Mouse (Mus musculus) embryonic facial prominence, embryonic 14.5 days (tissue): ENCODE results near the gene Tank. TPM values are rescaled to one million over a fixed set of nuclear protein-coding genes. Genes with fewer than 3 reads are reported as not detected.

Experiments used
- ATAC-seq: fragments of 200-750 bp; cut with Nextera tagmentation; 2 replicates; pipeline ENCODE4 v1.8.0; 2017; ENCODE audit warnings: low read depth, moderate number of reproducible peaks, moderate TSS enrichment
- DNase-seq: peaks from one replicate; pipeline ENCODE4 v3.0.0-alpha.2; 2015; ENCODE audit warnings: low spot score
- H3K27ac ChIP-seq: fragments of 300-500 bp; sonication (generic); replicated peaks from 2 replicates; pipeline ENCODE4 v1.5.1; 2014; ENCODE audit warnings: low read depth, mild to moderate bottlenecking, low read length, moderate library complexity
- H3K27me3 ChIP-seq: fragments of 300-500 bp; sonication (generic); replicated peaks from 2 replicates; pipeline ENCODE4 v1.6.1; 2014; ENCODE audit warnings: low read length; ENCODE audit not compliant: control insufficient read depth, insufficient read depth
- H3K36me3 ChIP-seq: fragments of 300-500 bp; sonication (generic); 2 replicates; pipeline ENCODE4 v1.6.1; 2014; ENCODE audit warnings: low read length, mixed read lengths; ENCODE audit not compliant: control insufficient read depth, insufficient read depth
- H3K4me1 ChIP-seq: fragments of 300-500 bp; sonication (generic); 2 replicates; pipeline ENCODE4 v1.6.1; 2014; ENCODE audit warnings: antibody characterized with exemption, low read length; ENCODE audit not compliant: control insufficient read depth, insufficient read depth
- H3K4me2 ChIP-seq: fragments of 300-500 bp; sonication (generic); 2 replicates; pipeline ENCODE4 v1.6.1; 2014; ENCODE audit warnings: low read depth, mild to moderate bottlenecking, low read length, moderate library complexity, mixed read lengths
- H3K4me3 ChIP-seq: fragments of 300-500 bp; sonication (generic); 2 replicates; pipeline ENCODE4 v1.5.1; 2014; ENCODE audit warnings: low read depth, mild to moderate bottlenecking, low read length
- H3K9ac ChIP-seq: fragments of 300-500 bp; sonication (generic); 2 replicates; pipeline ENCODE4 v1.6.1; 2014; ENCODE audit warnings: low read depth, mild to moderate bottlenecking, low read length, moderate library complexity, mixed read lengths
- H3K9me3 ChIP-seq: fragments of 300-500 bp; sonication (generic); 2 replicates; pipeline ENCODE4 v1.6.1; 2016; ENCODE audit warnings: low read length; ENCODE audit not compliant: control insufficient read depth
- WGBS: fragments of 180-500 bp; shearing (Covaris S2); extraction: QIAGEN DNeasy Blood & Tissue Kit; methylation state at CpG from one replicate; pipeline ENCODE4 v1.1.7; 2014; 5-methylcytosine and 5-hydroxymethylcytosine counted together
- polyA plus RNA-seq: library from polyadenylated mRNA; unstranded; fragments of >200 nt; fragmentation: Nextera tagmentation; extraction: Ambion mirVana; gene quantifications from 2 replicates; pipeline ENCODE4 v1.2.1, GENCODE M21; 2014

The Tank gene
- polyA plus RNA-seq, 1 experiment from 2014 or later = 35.1 TPM

- DNase-seq (no peak), ATAC-seq (no peak)
- no peak overlapping the region for H3K4me3 ChIP-seq
- 47% methylated on average over 4 of the region's 4 CpGs for WGBS
- no peak overlapping the region for H3K27ac ChIP-seq
- no peak overlapping the region for H3K4me2 ChIP-seq
- no peaks in the 10 kb centered on the region for H3K4me1 ChIP-seq
- no peak overlapping the region for H3K9ac ChIP-seq
- no peaks in the 10 kb centered on the region for H3K27me3 ChIP-seq
- no peaks in the 10 kb centered on the region for H3K9me3 ChIP-seq
- H3K36me3 ChIP-seq = no peaks in the 10 kb centered on the region
These were observed 6.9 kb upstream of the Tank start for GRCm38 (mm10) chr2:61571343-61571955.

GRCm38 (mm10) chr2:61576497-61576896 is 1.9 kb upstream of the Tank start:
- no peak for DNase-seq
- WGBS = 85% methylated on average over 3 of the region's 3 CpGs
- Histone ChIP-seq H3K36me3 (no peaks in the 10 kb centered on the region), H3K9ac (no peak overlapping the region), H3K9me3 (no peaks in the 10 kb centered on the region), H3K4me1 (peaks cover 5% of the 10 kb centered on the region), H3K27ac (no peak overlapping the region), H3K4me2 (no peak overlapping the region), H3K4me3 (no peak overlapping the region), H3K27me3 (no peaks in the 10 kb centered on the region)
- ATAC-seq = no peak

- H3K4me3 ChIP-seq = no peak overlapping the region
- H3K4me2 ChIP-seq = peak overlapping the region; percentile 15; the same call in 1 of the 2 replicates
- no peaks in the 10 kb centered on the region for H3K27me3 ChIP-seq
- H3K36me3 ChIP-seq = no peaks in the 10 kb centered on the region
- H3K4me1 ChIP-seq = peaks cover 5% of the 10 kb centered on the region
- peak overlapping the region; percentile 33; the same call in 1 of the 2 replicates for H3K27ac ChIP-seq
- H3K9ac ChIP-seq = no peak overlapping the region
- H3K9me3 ChIP-seq = no peaks in the 10 kb centered on the region
- no peak for ATAC-seq
- no peak for DNase-seq
- 64% methylated on average over 17 of the region's 17 CpGs for WGBS
These were observed 1.3 kb upstream of the Tank start for GRCm38 (mm10) chr2:61576928-61577695.

- H3K36me3 ChIP-seq = no peaks in the 10 kb centered on the region
- no peaks in the 10 kb centered on the region for H3K27me3 ChIP-seq
- H3K9me3 ChIP-seq = no peaks in the 10 kb centered on the region
- ATAC-seq = no peak
- 56% methylated on average over 7 of the region's 7 CpGs for WGBS
- no peak overlapping the region for H3K9ac ChIP-seq
- H3K4me3 ChIP-seq = no peak overlapping the region
- DNase-seq = no peak
- no peak overlapping the region; the same call in 1 of the 2 replicates for H3K4me2 ChIP-seq
- H3K4me1 ChIP-seq = peaks cover 5% of the 10 kb centered on the region
- H3K27ac ChIP-seq = no peak overlapping the region
These were observed 706 bp upstream of the Tank start for GRCm38 (mm10) chr2:61577696-61578062.

- Histone ChIP-seq H3K36me3 (no peaks in the 10 kb centered on the region), H3K9ac (no peak overlapping the region), H3K4me2 (no peak overlapping the region), H3K27ac (no peak overlapping the region), H3K4me1 (peaks cover 5% of the 10 kb centered on the region), H3K27me3 (no peaks in the 10 kb centered on the region), H3K9me3 (no peaks in the 10 kb centered on the region), H3K4me3 (no peak overlapping the region)
- WGBS = 41% methylated on average over 3 of the region's 3 CpGs
- DNase-seq = no peak
- peak; percentile 63; the same call in 1 of the 2 replicates for ATAC-seq
These were observed 1.2 kb downstream of the Tank start for GRCm38 (mm10) chr2:61579501-61579990.

GRCm38 (mm10) chr2:61580091-61580490 is 1.7 kb downstream of the Tank start:
- WGBS = 64% methylated on average over 3 of the region's 3 CpGs
- no peak overlapping the region for H3K4me3 ChIP-seq

GRCm38 (mm10) chr2:61580555-61581080 is 2.2 kb downstream of the Tank start:
- no peak overlapping the region for H3K9ac ChIP-seq
- H3K36me3 ChIP-seq = no peaks in the 10 kb centered on the region
- 54% methylated on average over 10 of the region's 10 CpGs for WGBS
- no peaks in the 10 kb centered on the region for H3K9me3 ChIP-seq
- H3K27ac ChIP-seq = no peak overlapping the region
- H3K27me3 ChIP-seq = no peaks in the 10 kb centered on the region
- H3K4me1 ChIP-seq = peaks cover 5% of the 10 kb centered on the region
- peak; percentile 35 for DNase-seq
- H3K4me3 ChIP-seq = no peak overlapping the region
- no peak overlapping the region for H3K4me2 ChIP-seq
- ATAC-seq = no peak

More at GRCm38 (mm10) chr2:61580091-61580490, 1.7 kb downstream of the Tank start:
- Histone ChIP-seq H3K9ac (no peak overlapping the region), H3K36me3 (no peaks in the 10 kb centered on the region), H3K9me3 (no peaks in the 10 kb centered on the region), H3K27ac (no peak overlapping the region), H3K4me1 (peaks cover 5% of the 10 kb centered on the region), H3K27me3 (no peaks in the 10 kb centered on the region), H3K4me2 (no peak overlapping the region)
- ATAC-seq = no peak
- no peak for DNase-seq

GRCm38 (mm10) chr2:61582578-61583315 is 4.4 kb downstream of the Tank start:
- H3K27ac ChIP-seq = no peak overlapping the region
- no peaks in the 10 kb centered on the region for H3K27me3 ChIP-seq
- H3K4me1 ChIP-seq = peaks cover 5% of the 10 kb centered on the region
- H3K36me3 ChIP-seq = no peaks in the 10 kb centered on the region
- no peak for ATAC-seq
- H3K4me2 ChIP-seq = no peak overlapping the region
- WGBS = 88% methylated on average over 5 of the region's 5 CpGs
- 0 out of 2 replicates have a peak, but pooled peaks cover 3% of the 10 kb centered on the region for H3K9me3 ChIP-seq
- no peak overlapping the region for H3K9ac ChIP-seq
- H3K4me3 ChIP-seq = no peak overlapping the region
- DNase-seq = no peak
